Mouse (Mus musculus) embryo, embryonic 10.5 days (tissue): ENCODE data around the gene L3mbtl3.

Experiments
- DNase-seq: peaks from one replicate; pipeline ENCODE4 v3.0.0-alpha.2; 2015; ENCODE audit warnings: low spot score

L3mbtl3 gene

GRCm38 (mm10) chr10:26337896-26338503 is 37.8 kb downstream of the L3mbtl3 start:
- no peak for DNase-seq

GRCm38 (mm10) chr10:26333966-26334365 is 41.8 kb downstream of the L3mbtl3 start:
- no peak for DNase-seq

GRCm38 (mm10) chr10:26332781-26333180 is 43.0 kb downstream of the L3mbtl3 start:
- peak; percentile 13 for DNase-seq

- DNase-seq, result no peak
Observed at GRCm38 (mm10) chr10:26328843-26329242, 46.9 kb downstream of the L3mbtl3 start.

GRCm38 (mm10) chr10:26327691-26328542 is 47.9 kb downstream of the L3mbtl3 start:
- peak; percentile 45 for DNase-seq

GRCm38 (mm10) chr10:26327291-26327690 is 48.5 kb downstream of the L3mbtl3 start:
- no peak for DNase-seq

- DNase-seq, result no peak
Observed at GRCm38 (mm10) chr10:26325320-26325719, 50.5 kb downstream of the L3mbtl3 start.

GRCm38 (mm10) chr10:26322344-26323051 is 53.3 kb downstream of the L3mbtl3 start:
- DNase-seq, result no peak

GRCm38 (mm10) chr10:26320679-26321078 is 55.1 kb downstream of the L3mbtl3 start:
- no peak for DNase-seq

GRCm38 (mm10) chr10:26314327-26314726 is 61.4 kb downstream of the L3mbtl3 start:
- no peak for DNase-seq

GRCm38 (mm10) chr10:26303485-26303884 is 72.3 kb downstream of the L3mbtl3 start:
- DNase-seq, result no peak

- DNase-seq, result no peak
Observed at GRCm38 (mm10) chr10:26302336-26302735, 73.4 kb downstream of the L3mbtl3 start.

GRCm38 (mm10) chr10:26297626-26298025 is 78.1 kb downstream of the L3mbtl3 start:
- no peak for DNase-seq

- DNase-seq, result no peak
Observed at GRCm38 (mm10) chr10:26297200-26297599, 78.6 kb downstream of the L3mbtl3 start.

- no peak for DNase-seq
Observed at GRCm38 (mm10) chr10:26287136-26287535, 88.6 kb downstream of the L3mbtl3 start.

- no peak for DNase-seq
Observed at GRCm38 (mm10) chr10:26280009-26280408, 95.8 kb downstream of the L3mbtl3 start.

- no peak for DNase-seq
Observed at GRCm38 (mm10) chr10:26275414-26275813, 100.4 kb downstream of the L3mbtl3 start.

- DNase-seq, result no peak
Observed at GRCm38 (mm10) chr10:26263744-26264459, 111.9 kb downstream of the L3mbtl3 start.

GRCm38 (mm10) chr10:26259908-26260307 is 115.9 kb downstream of the L3mbtl3 start:
- no peak for DNase-seq

- no peak for DNase-seq
Observed at GRCm38 (mm10) chr10:26249426-26250165, 126.2 kb downstream of the L3mbtl3 start.

GRCm38 (mm10) chr10:26244466-26244865 is 131.3 kb downstream of the L3mbtl3 start:
- no peak for DNase-seq
